Mouse (Mus musculus) frontal cortex, postnatal 10 days (tissue): ENCODE results near the gene Scn1b.

ENCODE experiments used
- DNase-seq, 2 experiments: peaks; one replicate each; pipeline ENCODE4 v3.0.0; 2022; ENCODE audit warnings: low spot score in 2 of 2, mixed read lengths in 1 of 2

Scn1b gene

GRCm38 (mm10) chr7:31126851-31127724, at the start of gene Scn1b:
Scn1b (minus strand) TSS chr7:31127003.
- DNase-seq = peak in 1 of 2 experiments; percentile 71

DNA sequence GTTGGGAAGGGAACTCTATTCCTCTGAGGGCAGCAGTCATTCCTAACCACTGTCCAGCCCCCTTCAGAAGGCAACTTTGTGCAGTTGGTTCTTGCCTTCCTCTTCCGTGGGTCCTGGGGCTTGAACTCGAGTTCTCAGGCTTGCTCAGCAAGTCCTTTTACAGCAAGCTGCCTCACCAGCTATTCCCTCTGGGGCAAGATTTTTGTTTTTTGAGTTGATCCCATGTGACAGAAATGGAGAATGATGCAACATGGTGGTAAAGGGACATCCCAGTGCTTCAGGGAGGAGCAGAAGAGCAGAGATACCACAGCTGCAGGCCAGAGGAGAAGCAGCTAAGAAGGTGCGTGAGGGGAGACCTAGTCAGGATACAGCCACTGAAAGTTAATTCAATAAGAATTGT, 48.3 kb upstream of the Scn1b start:
- DNase-seq = no peak

DNA sequence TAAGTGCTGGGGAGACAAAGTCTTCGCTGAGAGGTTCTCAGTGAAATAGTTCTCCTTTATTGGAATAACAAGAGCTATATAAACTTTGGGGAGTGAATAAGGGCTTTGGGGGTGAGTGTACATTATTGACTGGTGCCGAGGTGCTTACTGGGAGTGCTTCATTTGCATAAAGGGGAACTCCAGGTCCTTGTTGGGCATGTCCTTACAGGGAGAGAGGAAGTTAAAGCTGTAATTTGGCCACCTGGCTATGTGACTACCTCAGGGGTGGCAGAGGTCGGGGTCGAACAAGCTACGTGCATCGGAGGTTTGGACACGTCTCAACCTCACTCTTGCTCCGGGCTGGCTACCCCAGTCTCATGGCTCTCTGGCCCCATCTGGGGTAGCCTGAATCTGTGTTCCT, 47.7 kb upstream of the Scn1b start:
- DNase-seq = no peak

GRCm38 (mm10) chr7:31172238-31172637, 45.4 kb upstream of the Scn1b start:
- no peak for DNase-seq

DNA sequence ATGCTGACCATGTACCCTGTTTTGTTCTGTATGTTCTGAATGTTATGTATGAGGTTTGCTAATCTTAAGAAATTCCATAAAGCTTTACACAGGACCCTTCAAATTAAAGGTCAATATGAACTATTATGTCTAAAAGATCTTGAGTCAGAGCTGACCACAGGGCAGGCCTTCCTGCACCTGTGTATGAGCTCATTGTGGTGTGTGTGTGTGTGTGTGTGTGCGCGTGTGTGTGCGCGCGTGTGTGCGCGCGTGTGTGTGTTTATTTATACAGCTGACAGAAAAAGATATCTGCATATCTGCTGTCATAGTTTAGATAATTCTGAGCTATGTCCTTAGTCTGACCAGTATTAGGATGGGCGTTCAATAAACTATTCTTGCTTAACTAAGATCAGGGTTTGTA, 43.7 kb upstream of the Scn1b start:
- no peak for DNase-seq

GRCm38 (mm10) chr7:31168412-31168811, 41.6 kb upstream of the Scn1b start:
- DNase-seq = no peak

DNA sequence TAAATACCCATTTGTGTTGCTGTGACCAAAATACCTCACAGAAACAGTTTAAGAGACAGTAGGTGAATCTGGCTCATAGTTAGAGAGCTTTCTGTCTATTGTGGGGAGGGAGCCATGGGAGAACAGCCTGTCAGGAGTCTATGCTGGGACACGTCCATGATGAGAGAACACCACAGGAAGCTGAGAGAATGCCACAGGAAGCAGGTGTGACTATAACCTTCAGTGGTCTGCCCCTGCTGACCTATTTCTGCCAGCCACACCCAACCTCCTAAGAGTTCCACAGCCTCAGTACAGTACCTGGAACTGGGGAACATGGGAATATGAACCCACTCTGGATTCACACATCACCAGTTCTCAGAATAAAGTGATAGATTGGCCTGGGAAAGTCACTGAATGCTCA, 37.9 kb upstream of the Scn1b start:
- no peak for DNase-seq

DNA sequence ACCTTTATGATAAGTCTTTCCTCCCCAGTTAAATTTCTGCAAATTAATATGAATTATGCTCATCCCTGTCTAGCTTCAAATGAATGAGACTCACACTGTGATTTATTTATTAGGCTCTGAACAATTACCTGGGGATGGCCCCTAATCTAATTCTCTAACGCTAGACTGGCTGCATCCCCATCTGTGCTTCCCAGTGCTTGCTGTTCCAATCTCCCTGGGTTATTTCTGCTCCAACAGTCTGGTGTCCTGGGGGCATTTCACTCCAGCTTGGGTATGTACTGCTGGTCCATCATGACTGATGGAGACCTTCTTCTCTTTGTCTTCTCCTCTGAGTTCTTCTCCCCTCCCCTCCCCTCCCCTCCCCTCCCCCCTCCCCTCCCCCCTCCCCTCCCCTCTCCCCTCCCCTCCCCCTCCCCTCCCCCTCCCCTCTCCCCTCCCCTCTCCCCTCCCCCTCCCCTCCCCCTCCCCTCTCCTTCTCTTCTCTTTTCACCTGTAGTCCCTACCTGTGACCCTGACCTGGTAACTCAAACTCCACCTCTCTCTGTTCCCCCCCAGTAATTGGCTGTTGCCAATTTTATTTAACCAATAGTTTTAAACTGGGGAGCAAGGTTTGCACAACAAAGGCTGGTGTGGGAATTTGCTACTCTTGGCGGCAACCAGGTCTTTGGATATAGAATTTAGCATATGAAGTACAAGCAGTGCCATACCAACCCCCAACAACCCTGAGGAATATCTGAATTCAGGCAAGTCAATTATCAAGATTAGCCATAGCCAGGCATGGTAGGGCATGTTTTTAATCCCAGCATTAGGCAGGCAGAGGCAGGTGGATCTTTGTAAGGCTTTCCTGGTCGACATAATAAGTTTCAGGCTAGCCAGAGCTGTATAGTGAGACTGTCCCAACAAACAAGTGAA, 37.1 kb upstream of the Scn1b start:
- DNase-seq = no peak

DNA sequence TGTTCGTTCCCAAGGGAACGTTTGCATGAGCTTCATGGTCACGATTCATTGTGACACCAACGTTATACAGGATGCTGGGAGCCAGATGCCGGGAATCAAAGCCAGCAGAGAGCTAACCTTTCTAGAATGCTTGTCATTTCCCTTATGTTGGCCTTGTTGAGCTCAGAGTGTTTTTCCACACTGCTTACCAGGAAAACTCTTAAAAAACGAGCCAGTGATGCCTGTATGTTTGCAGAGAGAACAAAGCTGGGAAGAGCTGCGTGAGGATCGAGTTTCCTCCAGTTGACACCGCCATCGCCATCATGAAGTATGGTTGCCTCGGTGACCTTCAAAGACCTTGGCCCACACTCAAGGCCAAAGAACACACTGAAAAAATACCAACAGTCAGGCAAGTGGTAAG, 35.5 kb upstream of the Scn1b start:
- no peak for DNase-seq

DNA sequence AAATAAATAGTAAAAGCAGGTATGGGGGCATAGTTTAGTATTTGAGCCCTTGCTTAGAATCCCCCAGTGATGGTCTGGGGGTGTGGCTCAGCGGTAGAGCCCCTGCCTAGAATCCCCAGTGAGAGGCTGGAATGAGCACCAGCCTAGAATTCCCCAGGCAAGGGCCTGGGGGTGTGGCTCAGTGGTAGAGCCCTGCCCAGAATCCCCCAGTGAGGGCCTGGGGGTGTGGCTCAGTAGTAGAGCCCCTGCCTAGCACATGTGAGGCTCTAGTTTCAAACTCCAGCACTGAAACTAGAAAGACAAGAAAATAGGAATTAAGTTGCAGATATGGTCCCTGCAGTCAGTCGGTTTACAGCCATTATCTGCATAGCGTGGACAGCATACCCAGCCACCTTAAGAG, 35.0 kb upstream of the Scn1b start:
- DNase-seq = no peak

DNA sequence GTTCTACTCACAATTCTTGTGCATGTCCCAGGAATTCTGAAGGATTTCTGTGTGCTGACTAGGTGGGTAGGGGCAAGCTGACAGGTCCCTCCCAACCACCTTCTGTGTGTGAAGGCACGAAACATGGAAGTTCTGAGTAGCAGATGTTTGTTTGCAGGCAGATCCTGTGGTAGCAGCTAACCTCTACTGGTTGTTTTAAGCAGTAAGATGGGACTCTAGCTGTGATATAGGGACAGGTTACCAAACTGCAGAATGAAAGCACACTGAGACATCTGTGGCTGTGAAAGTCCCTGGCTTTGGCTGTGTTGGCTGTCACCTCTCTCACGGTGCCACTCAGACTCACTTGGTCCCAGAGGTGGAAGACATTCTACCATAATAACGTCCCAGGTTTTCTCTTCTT, 34.4 kb upstream of the Scn1b start:
- no peak for DNase-seq

DNA sequence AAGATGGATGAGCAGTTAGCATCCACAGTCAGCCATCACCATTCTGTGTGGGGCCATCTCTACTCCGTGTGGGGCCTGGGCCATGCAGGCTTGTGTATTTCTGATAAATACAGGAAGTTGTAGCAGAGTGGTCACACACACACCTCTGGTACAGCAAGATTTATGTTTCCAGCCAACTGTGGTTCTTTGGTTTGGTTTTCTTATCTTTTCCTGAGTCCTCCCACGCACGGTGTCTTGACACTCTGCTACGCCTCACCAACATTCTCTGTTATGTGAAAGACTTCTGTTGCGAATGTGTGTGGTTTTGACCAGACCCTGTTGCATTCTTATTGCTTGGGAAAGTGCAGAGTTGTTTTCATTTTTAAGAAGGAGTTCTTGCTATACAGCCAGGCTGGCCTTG, 34.0 kb upstream of the Scn1b start:
- no peak for DNase-seq

- DNase-seq = no peak
Measured at GRCm38 (mm10) chr7:31156034-31156928, 29.5 kb upstream of the Scn1b start.

- no peak for DNase-seq
Measured at GRCm38 (mm10) chr7:31155296-31156033, 28.7 kb upstream of the Scn1b start, which contains the start of gene Gramd1a. Gramd1a (minus strand) TSS chr7:31155896.

- DNase-seq = no peak
Measured at GRCm38 (mm10) chr7:31153536-31154320, 26.9 kb upstream of the Scn1b start.

DNA sequence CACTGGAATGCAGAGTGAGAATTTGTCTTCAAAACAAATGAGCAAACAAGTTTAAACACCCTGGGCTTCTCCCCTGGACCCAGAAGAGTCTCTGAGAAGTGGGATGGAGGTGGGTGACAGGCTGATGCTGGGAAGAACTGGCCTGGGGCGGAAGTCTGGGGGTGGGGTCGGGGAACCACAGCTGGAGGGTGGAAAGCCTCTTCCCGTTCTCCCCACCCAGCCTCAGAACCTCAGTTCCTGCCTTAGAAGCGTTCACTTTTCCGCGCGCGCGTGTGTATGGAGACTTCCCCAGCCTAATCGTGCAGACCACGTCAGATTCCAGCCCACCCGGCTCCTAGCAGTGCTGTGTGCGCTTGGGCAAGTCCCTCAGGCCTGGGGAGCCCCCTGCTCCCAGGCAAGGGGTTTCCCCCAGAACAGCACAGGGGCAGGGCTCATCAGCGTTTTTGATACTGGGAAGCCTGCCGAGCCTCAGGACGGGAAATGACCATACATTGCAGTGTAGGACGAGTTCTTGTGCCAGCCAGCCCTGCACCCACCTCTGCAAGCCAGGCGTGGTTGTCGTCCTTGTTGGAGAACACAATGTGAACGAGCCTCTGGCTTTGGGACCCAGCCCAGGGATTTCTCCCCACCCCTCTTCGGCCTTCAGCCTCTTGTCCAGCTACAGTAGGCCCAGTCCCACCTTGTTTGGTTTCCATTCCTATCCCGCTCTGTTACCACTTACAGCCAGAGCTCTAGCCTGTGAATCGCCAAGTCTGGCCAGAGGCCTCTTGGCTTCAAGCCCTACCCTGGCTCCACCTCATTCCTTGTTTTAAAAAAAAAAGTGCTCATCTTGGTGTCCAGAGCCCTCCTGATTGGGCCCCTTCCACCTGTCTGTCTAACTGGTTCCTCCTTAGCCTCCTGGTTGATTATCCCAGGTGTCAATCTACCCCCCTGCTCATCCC, 24.8 kb upstream of the Scn1b start:
- DNase-seq = peak; percentile 58 to 67

DNA sequence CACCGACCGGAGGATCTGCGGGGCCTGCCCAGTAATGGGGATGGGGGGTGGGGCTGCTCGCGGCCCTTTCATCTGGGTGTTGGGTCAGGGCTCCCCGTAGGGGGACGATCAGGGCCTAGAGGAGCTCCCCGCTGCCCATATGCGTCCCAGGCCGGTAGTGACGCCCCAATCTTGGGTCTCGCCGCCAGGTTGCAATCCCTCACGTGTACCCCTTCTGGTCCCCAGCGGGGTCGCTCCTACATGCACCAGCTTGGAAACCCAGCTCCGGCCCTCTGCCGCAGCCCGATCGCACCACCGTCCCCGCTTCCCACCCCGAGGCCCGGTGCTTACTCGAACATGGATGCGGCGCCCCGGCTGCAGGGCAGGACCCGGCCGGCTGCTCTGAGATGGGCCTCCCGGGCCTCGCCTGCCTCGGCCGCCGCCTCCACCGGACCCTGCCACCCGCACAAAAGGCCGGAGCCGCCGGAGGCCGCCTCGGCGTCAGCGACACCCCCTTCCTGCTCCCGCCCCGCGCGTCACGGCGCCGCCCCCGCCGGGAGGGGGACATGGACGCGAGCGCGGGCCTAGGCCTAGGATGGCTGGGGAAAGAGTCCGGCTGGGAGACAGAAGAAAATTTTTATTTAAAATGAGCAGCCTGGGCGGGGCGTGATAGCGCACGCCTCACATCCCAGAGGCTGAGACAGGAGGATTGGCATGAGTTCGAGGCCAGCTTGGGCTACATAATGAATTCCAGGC, 23.9 kb upstream of the Scn1b start:
- DNase-seq = peak; percentile 76 to 89
